Mouse (Mus musculus): ENCODE measurements around the gene Epha4.

The Epha4 gene

DNA sequence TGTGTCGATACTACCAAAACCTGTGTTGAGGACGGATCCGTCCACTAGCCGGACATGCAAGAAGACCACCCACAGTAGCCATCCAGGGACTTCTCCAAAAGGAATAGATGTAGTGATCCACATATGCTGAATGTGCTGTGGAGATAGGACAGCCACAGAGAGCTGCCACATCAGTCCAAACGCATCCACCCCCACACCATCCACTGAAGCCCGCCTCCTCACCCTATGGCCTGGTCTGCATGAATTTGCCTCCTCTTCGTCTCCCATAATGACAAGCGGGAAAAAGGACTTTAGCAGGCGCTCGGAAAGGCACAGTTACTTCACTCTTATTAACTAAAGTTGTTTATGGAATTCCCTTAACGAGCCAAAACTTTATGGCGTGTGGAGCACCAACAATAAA lies 68.5 kb downstream of the Epha4 start:
- DNase-seq (ENCODE audit: low read depth, low spot score): no peak

DNA sequence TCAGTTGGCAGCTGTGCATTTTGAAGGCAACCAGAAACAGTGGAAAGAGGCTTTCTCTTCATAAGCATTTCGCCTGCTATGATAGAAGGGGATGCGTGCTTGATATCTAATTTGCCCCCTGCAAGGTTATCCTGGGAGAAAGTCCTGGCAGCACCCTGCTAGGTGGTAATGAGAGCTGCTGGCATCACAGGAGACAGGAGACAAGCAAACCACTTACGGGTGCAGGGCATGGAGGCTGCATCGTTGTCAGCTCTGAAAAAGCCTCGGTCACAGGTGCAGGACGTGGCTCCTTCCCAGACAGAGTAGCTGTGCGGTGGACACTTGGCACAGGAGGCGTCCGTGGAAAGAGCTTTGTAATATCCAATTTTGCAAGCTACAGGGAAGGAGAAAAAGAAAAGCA lies 70.2 kb downstream of the Epha4 start:
- no peak for DNase-seq (ENCODE audit: low read depth, low spot score)

- DNase-seq (ENCODE audit: low read depth, low spot score): no peak
These were observed 72.9 kb downstream of the Epha4 start for GRCm38 (mm10) chr1:77441987-77442386.

GRCm38 (mm10) chr1:77441401-77441800 lies 73.5 kb downstream of the Epha4 start:
- no peak for DNase-seq (ENCODE audit: low read depth, low spot score)

DNA sequence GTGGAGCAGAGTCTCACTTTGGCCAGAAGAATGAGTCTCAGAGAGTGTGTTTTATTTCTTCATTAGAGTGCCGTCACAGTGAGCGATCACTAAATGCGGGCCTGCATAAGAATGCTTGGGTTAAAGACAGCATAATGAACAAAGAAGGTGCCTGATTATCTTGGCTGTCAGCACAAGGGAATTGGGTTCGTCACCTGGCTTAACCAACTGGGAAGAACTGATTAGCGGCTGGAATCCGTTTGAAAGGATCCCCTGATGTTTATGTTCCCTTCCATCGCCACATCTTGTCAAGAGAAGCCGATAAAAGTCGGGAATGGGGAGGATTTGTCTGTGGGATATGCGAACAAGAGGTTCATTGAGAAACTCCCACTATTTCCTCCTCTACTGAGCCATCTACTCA lies 74.4 kb downstream of the Epha4 start:
- DNase-seq (ENCODE audit: low read depth, low spot score): no peak

DNA sequence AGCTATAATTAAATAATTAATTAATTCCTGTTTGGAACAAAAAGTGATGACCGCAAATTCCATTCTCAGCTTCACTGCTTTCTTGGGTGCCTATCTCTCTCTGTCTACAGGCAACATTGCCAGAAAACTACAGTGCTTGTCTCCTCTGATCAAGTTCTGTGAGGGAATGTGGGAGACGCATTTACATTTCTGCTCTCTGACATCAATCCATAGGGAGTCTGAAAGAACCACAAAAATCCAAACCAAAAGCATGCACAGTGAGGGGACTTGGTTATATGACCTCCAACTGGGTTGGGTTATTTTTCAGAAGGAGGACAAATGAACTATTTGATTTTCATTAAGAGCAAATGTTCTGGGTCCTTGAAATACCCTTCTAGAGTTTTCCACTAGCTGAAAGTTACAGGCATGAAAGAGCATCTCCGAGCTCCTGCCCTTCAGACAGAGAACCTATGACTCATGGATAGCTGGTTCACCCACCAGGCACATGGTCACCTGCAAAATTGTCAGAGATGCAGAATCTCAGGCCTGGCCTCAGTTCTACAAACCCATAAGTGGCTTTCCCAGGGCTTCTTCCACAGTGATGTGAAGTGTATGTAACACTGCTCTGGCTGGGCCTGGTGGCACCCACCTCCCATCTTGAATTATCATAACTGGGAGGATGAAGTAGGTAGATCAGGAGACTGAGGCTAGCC lies 75.4 kb downstream of the Epha4 start:
- DNase-seq (ENCODE audit: low read depth, low spot score): no peak

- DNase-seq (ENCODE audit: low read depth, low spot score): no peak
These were observed 76.2 kb downstream of the Epha4 start for GRCm38 (mm10) chr1:77438639-77439038.

DNA sequence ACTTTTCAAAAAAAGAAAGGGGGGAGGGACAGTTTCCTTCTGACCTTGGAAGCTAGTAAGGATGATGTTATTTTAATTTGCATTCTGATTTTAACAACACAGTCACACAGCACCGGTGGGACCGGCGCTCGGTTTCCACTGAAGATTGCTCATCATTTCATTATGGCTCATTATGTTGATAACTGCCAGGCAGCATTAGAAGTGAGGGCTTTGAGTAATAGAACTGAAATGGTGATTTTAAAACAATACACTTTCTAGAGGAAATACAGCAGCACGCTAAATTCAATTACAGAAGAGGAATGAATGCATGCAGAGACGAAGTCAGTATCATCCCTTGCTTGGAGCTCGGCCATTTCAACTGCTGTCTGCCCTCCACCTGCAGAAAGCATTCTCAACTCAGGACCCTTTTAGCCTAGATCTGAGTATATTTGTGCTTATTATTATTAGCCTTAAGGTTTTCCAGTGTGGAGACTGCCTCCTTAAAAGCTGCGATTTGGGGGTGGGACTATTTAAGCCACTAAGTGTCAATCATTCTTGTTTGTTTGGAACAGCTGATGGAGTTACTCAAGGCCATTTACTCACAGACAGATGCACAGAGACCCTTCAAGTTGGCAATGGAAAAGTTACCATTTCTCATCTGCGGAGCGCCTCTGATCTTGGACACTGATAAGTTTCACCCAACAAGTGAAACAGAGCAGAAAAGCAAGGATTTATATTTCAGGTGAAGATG lies 76.8 kb downstream of the Epha4 start:
- no peak for DNase-seq (ENCODE audit: low read depth, low spot score)

DNA sequence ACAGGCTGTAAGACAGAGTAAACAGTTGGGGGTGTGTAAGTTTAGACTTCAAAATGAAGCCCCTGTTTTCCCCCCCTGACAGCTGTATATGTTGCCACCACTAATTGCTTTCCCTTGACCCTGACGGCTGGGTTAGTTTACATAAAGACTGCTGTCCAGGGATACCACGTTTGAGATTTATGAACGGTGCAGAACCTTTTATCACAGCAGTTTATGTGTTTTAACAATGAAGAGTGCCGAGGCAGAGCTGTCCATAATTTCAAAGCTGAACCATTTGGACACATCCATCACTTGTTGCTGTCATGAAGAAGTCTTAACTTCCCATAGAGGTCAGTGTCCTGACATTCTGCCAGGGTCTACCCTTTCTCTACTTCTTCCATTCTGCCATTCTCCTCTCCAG lies 79.8 kb downstream of the Epha4 start:
- DNase-seq (ENCODE audit: low read depth, low spot score): no peak

DNA sequence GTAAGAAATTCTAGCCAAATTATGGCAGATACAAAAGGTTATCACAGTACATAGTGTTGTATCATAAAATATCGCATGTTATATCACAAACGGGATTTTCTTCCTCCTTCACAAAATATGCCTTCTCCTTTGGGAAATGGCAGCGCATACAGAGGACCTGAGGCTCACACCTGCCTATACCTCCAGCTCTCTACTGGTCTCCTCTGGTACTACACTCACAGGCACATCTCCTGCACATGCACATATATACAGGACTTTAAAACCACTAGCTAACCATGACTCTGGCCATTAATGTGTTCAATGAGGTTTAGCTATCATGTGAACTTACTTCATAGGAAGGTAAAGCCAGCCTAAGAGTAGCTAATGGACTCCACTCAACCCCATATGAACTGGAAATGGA lies 81.7 kb downstream of the Epha4 start:
- DNase-seq (ENCODE audit: low read depth, low spot score): no peak

GRCm38 (mm10) chr1:77432489-77432888 lies 82.4 kb downstream of the Epha4 start:
- no peak for DNase-seq (ENCODE audit: low read depth, low spot score)

DNA sequence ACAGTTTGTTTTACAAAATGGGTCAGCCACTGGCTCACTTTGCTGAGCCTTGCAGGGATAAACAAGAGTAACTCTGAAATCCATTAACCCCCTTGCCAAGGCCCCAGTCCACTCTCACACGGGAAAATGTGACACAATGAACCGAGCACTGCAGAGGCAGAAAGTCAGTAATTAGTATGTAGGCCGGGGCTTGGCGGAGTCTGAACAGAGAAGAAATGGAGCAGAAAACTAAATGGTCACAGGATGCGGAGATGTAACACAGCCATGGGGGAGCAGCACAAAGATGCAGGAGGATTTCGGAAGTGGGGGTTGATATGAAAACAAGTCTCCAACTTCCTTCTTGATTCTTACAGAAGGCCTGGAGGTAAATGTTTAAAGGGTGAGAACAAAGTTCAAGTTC lies 85.7 kb downstream of the Epha4 start:
- DNase-seq (ENCODE audit: low read depth, low spot score): no peak

- no peak for DNase-seq (ENCODE audit: low read depth, low spot score)
These were observed 87.9 kb downstream of the Epha4 start for GRCm38 (mm10) chr1:77426956-77427355.

DNA sequence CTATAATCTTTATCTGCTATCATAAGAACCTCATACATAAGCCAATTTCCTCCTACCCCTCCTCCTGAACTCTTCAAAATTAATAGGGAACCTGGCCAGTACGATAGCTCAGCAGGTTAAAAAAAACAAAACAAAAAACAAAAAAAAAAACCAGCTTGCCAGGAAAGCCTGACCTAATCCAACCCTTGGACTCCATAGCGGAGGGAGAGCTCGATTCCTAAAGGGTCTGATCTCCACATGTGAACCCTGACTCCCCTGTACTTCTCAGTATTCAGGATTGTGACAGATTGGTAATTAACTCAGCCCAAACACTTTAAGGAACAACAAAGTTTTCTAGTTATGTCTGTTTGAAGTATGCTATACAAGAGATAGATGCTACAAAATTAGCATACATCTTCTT lies 89.7 kb downstream of the Epha4 start:
- DNase-seq (ENCODE audit: low read depth, low spot score): no peak

DNA sequence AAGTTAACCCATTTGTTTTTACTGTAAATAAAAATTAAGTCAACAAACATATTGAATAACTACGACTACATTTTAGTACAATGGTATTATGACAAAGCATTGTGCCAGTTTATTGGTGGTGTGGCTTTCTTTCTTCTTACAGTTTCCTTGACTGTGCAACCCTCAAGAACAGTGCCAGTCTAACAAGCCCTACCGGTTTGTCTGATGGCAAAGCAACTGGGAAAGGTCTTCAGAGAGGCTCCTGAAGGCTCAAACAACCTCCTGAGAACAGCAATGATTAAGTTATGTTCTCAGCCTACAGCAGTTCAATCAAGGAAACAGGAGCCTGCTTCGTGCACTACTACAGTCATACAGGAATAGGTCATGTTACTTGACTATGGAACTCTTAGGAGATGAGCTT lies 93.8 kb downstream of the Epha4 start:
- no peak for DNase-seq (ENCODE audit: low read depth, low spot score)

- no peak for DNase-seq (ENCODE audit: low read depth, low spot score)
These were observed 94.5 kb downstream of the Epha4 start for GRCm38 (mm10) chr1:77420348-77420747.

DNA sequence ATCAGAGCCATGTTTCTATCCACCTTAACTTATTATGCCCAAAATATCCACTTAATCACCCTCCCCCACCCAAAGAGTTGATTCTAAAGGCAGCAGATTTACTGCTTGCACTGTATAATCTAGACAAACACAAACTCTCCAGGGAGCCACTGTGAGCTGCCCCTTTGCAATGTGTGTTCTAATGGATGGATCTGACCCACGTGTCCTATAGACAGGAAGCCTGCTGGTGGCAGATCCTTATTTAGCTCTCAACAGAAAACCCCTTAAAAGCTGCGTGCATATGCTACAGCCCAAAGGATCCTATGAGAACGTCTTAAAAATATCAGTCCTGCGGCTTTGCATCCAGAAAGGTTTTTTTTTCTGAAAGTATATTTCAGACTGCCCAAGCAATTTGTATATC lies 98.0 kb downstream of the Epha4 start:
- DNase-seq (ENCODE audit: low read depth, low spot score): no peak

GRCm38 (mm10) chr1:77412871-77413669 lies 101.8 kb downstream of the Epha4 start:
- no peak for DNase-seq (ENCODE audit: low read depth, low spot score)

- DNase-seq (ENCODE audit: low read depth, low spot score): no peak
These were observed 102.6 kb downstream of the Epha4 start for GRCm38 (mm10) chr1:77412285-77412684.

GRCm38 (mm10) chr1:77411222-77411621 lies 103.7 kb downstream of the Epha4 start:
- DNase-seq (ENCODE audit: low read depth, low spot score): peak; percentile 70

GRCm38 (mm10) chr1:77410716-77411115 lies 104.2 kb downstream of the Epha4 start:
- no peak for DNase-seq (ENCODE audit: low read depth, low spot score)

GRCm38 (mm10) chr1:77410153-77410552 lies 104.7 kb downstream of the Epha4 start:
- no peak for DNase-seq (ENCODE audit: low read depth, low spot score)

- no peak for DNase-seq (ENCODE audit: low read depth, low spot score)
These were observed 105.4 kb downstream of the Epha4 start for GRCm38 (mm10) chr1:77409509-77409908.
